Mouse (Mus musculus) lung, embryonic 16.5 days (tissue): ENCODE measurements at regions not wholly inside any gene's neighbourhood (a gene's known extent, or its start where the extent isn't known, plus 50 kb on each side); places are given as distances from the start of the nearest gene placed in this dataset.

Experiments used
- ATAC-seq: fragments of 200-750 bp; cut with Nextera tagmentation; 2 replicates; pipeline ENCODE4 v1.8.0; 2017; ENCODE audit warnings: low read depth, mild to moderate bottlenecking, moderate library complexity
- H3K27ac ChIP-seq: fragments of 300-500 bp; sonication (generic); 2 replicates; pipeline ENCODE4 v1.5.1; 2014; ENCODE audit warnings: mild to moderate bottlenecking, control low read depth, low read length
- H3K27me3 ChIP-seq: fragments of 300-500 bp; sonication (generic); 2 replicates; pipeline ENCODE4 v1.6.1; 2014; ENCODE audit warnings: low read depth, low read length, mixed read lengths; ENCODE audit not compliant: control insufficient read depth, insufficient read depth
- H3K36me3 ChIP-seq: fragments of 300-500 bp; sonication (generic); 2 replicates; pipeline ENCODE4 v1.6.1; 2014; ENCODE audit warnings: low read length; ENCODE audit not compliant: control insufficient read depth, insufficient read depth
- H3K4me1 ChIP-seq: fragments of 300-500 bp; sonication (generic); replicated peaks from 2 replicates; pipeline ENCODE4 v1.6.1; 2014; ENCODE audit warnings: low read length, mixed read lengths; ENCODE audit not compliant: control insufficient read depth, insufficient read depth
- H3K4me2 ChIP-seq: fragments of 300-500 bp; sonication (generic); 2 replicates; pipeline ENCODE4 v1.6.1; 2014; ENCODE audit warnings: low read depth, low read length, control low read depth
- H3K4me3 ChIP-seq: fragments of 300-500 bp; sonication (generic); 2 replicates; pipeline ENCODE4 v1.5.1; 2014; ENCODE audit warnings: mild to moderate bottlenecking, low read length, control low read depth
- H3K9ac ChIP-seq: fragments of 300-500 bp; sonication (generic); 2 replicates; pipeline ENCODE4 v1.6.1; 2014; ENCODE audit warnings: low read length, control low read depth
- H3K9me3 ChIP-seq: fragments of 300-500 bp; sonication (generic); 2 replicates; pipeline ENCODE4 v1.6.1; 2016; ENCODE audit warnings: low read length; ENCODE audit not compliant: control insufficient read depth
- WGBS: fragments of 180-500 bp; shearing (Covaris S2); extraction: QIAGEN DNeasy Blood & Tissue Kit; methylation state at CpG from one replicate; pipeline ENCODE4 v1.1.7; 2014; 5-methylcytosine and 5-hydroxymethylcytosine counted together

- WGBS: 77% methylated on average over 2 of the region's 2 CpGs
- no peaks in the 10 kb centered on the region for H3K27me3 ChIP-seq
- H3K36me3 ChIP-seq: no peaks in the 10 kb centered on the region
- H3K9me3 ChIP-seq: no peaks in the 10 kb centered on the region
- H3K4me3 ChIP-seq: no peak overlapping the region
- ATAC-seq: no peak
- no peak overlapping the region for H3K9ac ChIP-seq
- 0 out of 2 replicates have a peak, but pooled peaks cover 2% of the 10 kb centered on the region for H3K4me1 ChIP-seq
- H3K4me2 ChIP-seq: no peak overlapping the region
- no peak overlapping the region for H3K27ac ChIP-seq
Observed at GRCm38 (mm10) chr4:81173111-81173510, 262.7 kb downstream of the Lurap1l start.

DNA sequence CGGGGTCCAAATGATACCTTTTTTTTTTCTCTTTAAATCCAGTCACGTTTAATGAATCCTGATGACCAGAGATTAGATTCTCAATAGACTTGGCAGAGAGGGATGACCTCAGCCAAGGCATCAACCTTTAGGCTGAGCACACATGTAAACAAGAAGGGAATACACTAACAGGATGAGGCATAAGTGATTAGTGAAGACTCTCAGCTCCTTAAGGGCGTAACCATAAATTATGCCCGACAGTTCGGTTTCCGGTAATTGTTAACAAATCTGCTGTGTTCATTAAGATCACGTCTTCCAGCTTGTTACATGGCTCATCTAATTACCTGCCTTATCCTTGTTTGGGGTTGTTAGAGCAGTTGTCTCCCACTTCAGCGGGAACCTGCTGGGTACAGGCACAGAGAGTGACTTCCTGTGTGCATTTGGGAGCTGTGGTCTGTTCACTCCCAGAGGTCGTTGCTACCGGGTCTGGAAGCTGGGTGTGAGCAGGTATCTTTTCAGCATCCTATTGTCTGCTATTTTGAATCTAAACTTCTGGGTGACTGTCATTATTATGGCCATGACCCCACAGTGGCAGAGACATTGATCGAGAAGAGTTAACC, 265.1 kb downstream of the Mpdz start:
- H3K4me3 ChIP-seq: no peak overlapping the region
- no peaks in the 10 kb centered on the region for H3K9me3 ChIP-seq
- peak; percentile 52 for ATAC-seq

DNA sequence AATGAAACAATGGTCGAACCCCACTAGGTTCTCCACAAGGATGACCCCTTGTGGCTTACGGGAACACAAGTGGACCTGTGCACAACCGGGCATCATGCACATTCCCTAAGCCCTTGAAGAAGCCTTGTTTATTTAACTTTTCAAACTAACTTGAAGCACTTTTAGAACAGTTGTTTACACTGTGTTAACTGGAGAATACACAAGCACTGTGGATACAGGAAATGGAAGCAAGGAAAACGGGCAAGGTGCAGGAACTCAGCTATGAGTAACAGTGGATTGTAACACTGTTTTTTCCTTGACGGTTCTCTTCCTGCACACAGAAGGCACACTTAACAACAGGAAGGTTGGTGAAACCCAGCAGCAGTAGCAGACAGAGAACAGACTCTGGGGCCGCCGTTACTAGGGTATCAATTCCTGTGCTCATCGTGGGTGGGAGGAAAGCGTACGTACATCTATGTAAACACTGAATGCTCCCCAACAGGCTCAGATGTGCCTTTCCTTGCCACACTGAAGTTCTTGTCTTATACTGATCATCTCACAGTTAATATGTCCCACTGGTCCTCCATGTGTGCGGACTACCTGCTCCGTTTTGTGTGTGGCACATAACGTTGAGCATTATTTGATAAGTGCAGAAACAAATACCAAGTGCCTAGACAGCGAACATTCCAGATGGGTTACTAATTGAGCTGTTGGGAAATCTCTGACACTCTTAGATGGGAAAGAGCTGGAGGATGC, 264.4 kb downstream of the Mpdz start:
- Histone ChIP-seq H3K4me2 (peak overlapping the region; percentile 19; the same call in 1 of the 2 replicates), H3K9me3 (no peaks in the 10 kb centered on the region), H3K9ac (peak overlapping the region; percentile 22; the same call in 1 of the 2 replicates), H3K36me3 (no peaks in the 10 kb centered on the region), H3K27me3 (no peaks in the 10 kb centered on the region), H3K4me3 (no peak overlapping the region), H3K27ac (peak overlapping the region; percentile 61), H3K4me1 (peaks cover 6% of the 10 kb centered on the region; the same call in 1 of the 2 replicates)
- 43% methylated on average over 14 of the region's 14 CpGs for WGBS
- peak; percentile 81 for ATAC-seq

More for the DNA sequence above, 265.1 kb downstream of the Mpdz start:
- Histone ChIP-seq H3K27me3 (no peaks in the 10 kb centered on the region), H3K4me2 (no peak overlapping the region), H3K27ac (peak overlapping the region; percentile 61), H3K9ac (no peak overlapping the region), H3K36me3 (no peaks in the 10 kb centered on the region), H3K4me1 (peaks cover 6% of the 10 kb centered on the region; the same call in 1 of the 2 replicates)
- WGBS: 47% methylated on average over 11 of the region's 11 CpGs

- peaks cover 6% of the 10 kb centered on the region; the same call in 1 of the 2 replicates for H3K4me1 ChIP-seq
- H3K9me3 ChIP-seq: no peaks in the 10 kb centered on the region
- ATAC-seq: peak; percentile 89
- peak overlapping the region; percentile 61 for H3K27ac ChIP-seq
- no peak overlapping the region for H3K4me3 ChIP-seq
- 0% methylated on average over 12 of the region's 12 CpGs for WGBS
- H3K36me3 ChIP-seq: no peaks in the 10 kb centered on the region
- H3K27me3 ChIP-seq: no peaks in the 10 kb centered on the region
- H3K9ac ChIP-seq: peak overlapping the region; percentile 22; the same call in 1 of the 2 replicates
- H3K4me2 ChIP-seq: peak overlapping the region; percentile 19
Observed at GRCm38 (mm10) chr4:81178782-81179135, 263.9 kb downstream of the Mpdz start.

GRCm38 (mm10) chr4:81216123-81216522, 226.5 kb downstream of the Mpdz start:
- no peak for ATAC-seq
- Histone ChIP-seq H3K9ac (no peak overlapping the region), H3K36me3 (no peaks in the 10 kb centered on the region), H3K27ac (no peak overlapping the region), H3K4me1 (0 out of 2 replicates have a peak, but pooled peaks cover 5% of the 10 kb centered on the region), H3K9me3 (no peaks in the 10 kb centered on the region), H3K27me3 (no peaks in the 10 kb centered on the region), H3K4me2 (no peak overlapping the region), H3K4me3 (no peak overlapping the region)
- WGBS: 82% methylated on average over 1 of the region's 1 CpGs

GRCm38 (mm10) chr4:81217979-81218378, 224.6 kb downstream of the Mpdz start:
- H3K27ac ChIP-seq: no peak overlapping the region
- H3K9ac ChIP-seq: no peak overlapping the region
- no peaks in the 10 kb centered on the region for H3K27me3 ChIP-seq
- 0 out of 2 replicates have a peak, but pooled peaks cover 5% of the 10 kb centered on the region for H3K4me1 ChIP-seq
- ATAC-seq: no peak
- H3K4me3 ChIP-seq: no peak overlapping the region
- WGBS: 36% methylated on average over 11 of the region's 11 CpGs
- no peaks in the 10 kb centered on the region for H3K36me3 ChIP-seq
- no peaks in the 10 kb centered on the region for H3K9me3 ChIP-seq
- 0 out of 2 replicates have a peak overlapping the region, but pooled peaks have one; percentile 8 for H3K4me2 ChIP-seq

- no peaks in the 10 kb centered on the region for H3K36me3 ChIP-seq
- no peak for ATAC-seq
- 76% methylated on average over 6 of the region's 6 CpGs for WGBS
- H3K4me2 ChIP-seq: no peak overlapping the region
- H3K4me1 ChIP-seq: 0 out of 2 replicates have a peak, but pooled peaks cover 5% of the 10 kb centered on the region
- no peak overlapping the region for H3K27ac ChIP-seq
- no peaks in the 10 kb centered on the region for H3K27me3 ChIP-seq
- H3K9me3 ChIP-seq: no peaks in the 10 kb centered on the region
- no peak overlapping the region for H3K4me3 ChIP-seq
- H3K9ac ChIP-seq: no peak overlapping the region
Observed at GRCm38 (mm10) chr4:81222034-81222433, 220.6 kb downstream of the Mpdz start.

GRCm38 (mm10) chr4:81222468-81223175, 220.0 kb downstream of the Mpdz start:
- 0 out of 2 replicates have a peak, but pooled peaks cover 5% of the 10 kb centered on the region for H3K4me1 ChIP-seq
- H3K27ac ChIP-seq: no peak overlapping the region
- 41% methylated on average over 5 of the region's 5 CpGs for WGBS
- H3K9ac ChIP-seq: no peak overlapping the region
- H3K4me3 ChIP-seq: no peak overlapping the region
- H3K36me3 ChIP-seq: no peaks in the 10 kb centered on the region
- no peak overlapping the region for H3K4me2 ChIP-seq
- no peak for ATAC-seq
- H3K27me3 ChIP-seq: no peaks in the 10 kb centered on the region
- no peaks in the 10 kb centered on the region for H3K9me3 ChIP-seq
